Mouse (Mus musculus) embryonic facial prominence, embryonic 15.5 days (tissue): Measurements from ENCODE around the gene Zhx3. TPM values are rescaled to one million over a fixed set of nuclear protein-coding genes. Genes with fewer than 3 reads are reported as not detected.

Source experiments
- ATAC-seq: fragments of 200-750 bp; cut with Nextera tagmentation; 2 replicates; pipeline ENCODE4 v1.8.0; 2017; ENCODE audit warnings: low read depth, moderate TSS enrichment; ENCODE audit not compliant: insufficient number of reproducible peaks, low FRiP score, low TSS enrichment
- H3K27ac ChIP-seq: fragments of 300-500 bp; sonication (generic); replicated peaks from 2 replicates; pipeline ENCODE4 v1.5.1; 2015; ENCODE audit warnings: mild to moderate bottlenecking, inconsistent platforms
- H3K27me3 ChIP-seq: fragments of 300-500 bp; sonication (generic); 2 replicates; pipeline ENCODE4 v1.6.1; 2015; ENCODE audit warnings: inconsistent platforms
- H3K36me3 ChIP-seq: fragments of 300-500 bp; sonication (generic); 2 replicates; pipeline ENCODE4 v1.6.1; 2015; ENCODE audit warnings: mild to moderate bottlenecking, inconsistent platforms
- H3K4me1 ChIP-seq: fragments of 300-500 bp; sonication (generic); 2 replicates; pipeline ENCODE4 v1.6.1; 2015; ENCODE audit warnings: inconsistent platforms
- H3K4me2 ChIP-seq: fragments of 300-500 bp; sonication (generic); replicated peaks from 2 replicates; pipeline ENCODE4 v1.6.1; 2015; ENCODE audit warnings: mild to moderate bottlenecking, inconsistent platforms
- H3K4me3 ChIP-seq: fragments of 300-500 bp; sonication (generic); replicated peaks from 2 replicates; pipeline ENCODE4 v1.5.1; 2015; ENCODE audit warnings: mild to moderate bottlenecking, inconsistent platforms
- H3K9ac ChIP-seq: fragments of 300-500 bp; sonication (generic); 2 replicates; pipeline ENCODE4 v1.6.1; 2015; ENCODE audit warnings: inconsistent platforms
- H3K9me3 ChIP-seq: fragments of 300-500 bp; sonication (generic); replicated peaks from 2 replicates; pipeline ENCODE4 v1.6.1; 2016; ENCODE audit warnings: inconsistent platforms
- WGBS: fragments of 180-500 bp; shearing (Covaris S2); methylation state at CpG from one replicate; pipeline ENCODE4 v1.1.7; 2015; 5-methylcytosine and 5-hydroxymethylcytosine counted together
- polyA plus RNA-seq: library from polyadenylated mRNA; unstranded; fragments of >200 nt; fragmentation: Nextera tagmentation; extraction: Ambion mirVana; gene quantifications from 2 replicates; pipeline ENCODE4 v1.2.1, GENCODE M21; 2015

Zhx3 gene
- polyA plus RNA-seq, 1 experiment from 2014 or later, result 14.3 TPM

GRCm38 (mm10) chr2:160771325-160772276, 101.2 kb downstream of the Zhx3 start:
- Histone ChIP-seq H3K9ac (no peak overlapping the region), H3K4me1 (no peaks in the 10 kb centered on the region), H3K36me3 (no peaks in the 10 kb centered on the region; the same call in 1 of the 2 replicates), H3K4me2 (no peak overlapping the region), H3K27ac (no peak overlapping the region), H3K9me3 (no peaks in the 10 kb centered on the region), H3K4me3 (no peak overlapping the region), H3K27me3 (no peaks in the 10 kb centered on the region)
- WGBS, result 85% methylated on average over 8 of the region's 8 CpGs
- ATAC-seq, result no peak; the same call in 1 of the 2 replicates

GRCm38 (mm10) chr2:160770871-160771270, 101.9 kb downstream of the Zhx3 start:
- Histone ChIP-seq H3K9me3 (no peaks in the 10 kb centered on the region), H3K27ac (no peak overlapping the region), H3K4me3 (no peak overlapping the region), H3K9ac (no peak overlapping the region), H3K27me3 (no peaks in the 10 kb centered on the region), H3K36me3 (peaks cover 2% of the 10 kb centered on the region; the same call in 1 of the 2 replicates), H3K4me2 (no peak overlapping the region), H3K4me1 (no peaks in the 10 kb centered on the region)
- WGBS, result 71% methylated on average over 1 of the region's 1 CpGs
- no peak for ATAC-seq

DNA sequence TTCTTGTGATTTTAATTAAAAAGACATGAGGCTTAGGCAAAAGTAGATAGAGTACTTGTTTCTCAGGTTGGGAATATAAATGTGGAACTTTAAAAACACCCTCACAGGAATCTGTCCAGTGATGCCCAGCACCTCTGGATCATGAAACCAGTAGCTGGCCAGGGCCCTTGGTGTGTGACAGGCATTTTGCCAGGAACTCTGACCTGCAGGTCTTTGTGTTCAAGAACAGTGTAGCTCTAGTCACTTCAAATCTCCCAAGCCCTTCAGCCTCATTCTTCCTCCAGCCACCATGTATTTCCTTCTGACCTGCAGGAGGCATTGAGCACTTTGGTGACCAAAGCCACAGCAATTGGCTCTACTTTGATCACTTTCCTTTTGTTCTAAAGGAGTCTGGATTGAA, 102.4 kb downstream of the Zhx3 start:
- H3K36me3 ChIP-seq, result peaks cover 2% of the 10 kb centered on the region; the same call in 1 of the 2 replicates
- H3K27me3 ChIP-seq, result no peaks in the 10 kb centered on the region
- no peak overlapping the region for H3K4me3 ChIP-seq
- H3K4me1 ChIP-seq, result no peaks in the 10 kb centered on the region
- H3K27ac ChIP-seq, result no peak overlapping the region
- ATAC-seq, result no peak
- no peak overlapping the region for H3K9ac ChIP-seq
- no peaks in the 10 kb centered on the region for H3K9me3 ChIP-seq
- H3K4me2 ChIP-seq, result no peak overlapping the region

- ATAC-seq, result no peak
- WGBS, result 84% methylated on average over 2 of the region's 2 CpGs
These were observed 103.8 kb downstream of the Zhx3 start for GRCm38 (mm10) chr2:160768997-160769396.

GRCm38 (mm10) chr2:160768097-160768695, 104.6 kb downstream of the Zhx3 start:
- 76% methylated on average over 4 of the region's 4 CpGs for WGBS
- Histone ChIP-seq H3K36me3 (peaks cover 15% of the 10 kb centered on the region; the same call in 1 of the 2 replicates), H3K27me3 (no peaks in the 10 kb centered on the region)

More at GRCm38 (mm10) chr2:160768997-160769396, 103.8 kb downstream of the Zhx3 start:
- Histone ChIP-seq H3K36me3 (peaks cover 7% of the 10 kb centered on the region; the same call in 1 of the 2 replicates), H3K27ac (no peak overlapping the region), H3K27me3 (no peaks in the 10 kb centered on the region), H3K4me3 (no peak overlapping the region), H3K9ac (no peak overlapping the region), H3K4me1 (no peaks in the 10 kb centered on the region), H3K9me3 (no peaks in the 10 kb centered on the region), H3K4me2 (no peak overlapping the region)

DNA sequence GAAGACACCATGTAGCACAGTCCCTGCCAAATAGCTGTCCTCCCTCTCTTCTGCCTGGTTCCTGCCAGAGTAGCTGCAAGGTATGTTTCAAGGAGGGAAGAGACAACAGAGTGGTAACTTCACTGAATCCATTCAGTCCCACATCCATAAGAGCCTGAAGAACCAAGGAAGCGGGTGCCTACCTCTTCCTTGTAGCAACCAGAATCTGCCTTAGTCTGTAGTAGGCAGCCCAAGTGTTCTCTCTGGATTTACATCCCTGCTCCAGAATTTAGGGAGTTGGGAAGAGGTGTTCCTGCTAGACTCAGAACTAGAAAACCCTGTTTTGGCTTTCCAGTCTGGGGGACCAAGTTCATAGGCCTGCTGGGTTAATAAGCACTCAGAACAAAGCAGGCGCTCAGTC, 105.6 kb downstream of the Zhx3 start:
- 100% methylated on average over 2 of the region's 2 CpGs for WGBS
- peaks cover 25% of the 10 kb centered on the region for H3K36me3 ChIP-seq

More at GRCm38 (mm10) chr2:160768097-160768695, 104.6 kb downstream of the Zhx3 start:
- no peaks in the 10 kb centered on the region for H3K4me1 ChIP-seq
- ATAC-seq, result no peak
- H3K9ac ChIP-seq, result no peak overlapping the region
- H3K9me3 ChIP-seq, result no peaks in the 10 kb centered on the region
- H3K4me3 ChIP-seq, result no peak overlapping the region
- H3K4me2 ChIP-seq, result no peak overlapping the region
- H3K27ac ChIP-seq, result no peak overlapping the region

GRCm38 (mm10) chr2:160766371-160766771, 106.4 kb downstream of the Zhx3 start:
- H3K4me3 ChIP-seq, result no peak overlapping the region
- no peak overlapping the region for H3K9ac ChIP-seq
- H3K9me3 ChIP-seq, result no peaks in the 10 kb centered on the region
- no peaks in the 10 kb centered on the region for H3K4me1 ChIP-seq
- no peak overlapping the region for H3K4me2 ChIP-seq
- H3K36me3 ChIP-seq, result peaks cover 34% of the 10 kb centered on the region
- ATAC-seq, result peak; percentile 35; the same call in 1 of the 2 replicates
- H3K27me3 ChIP-seq, result no peaks in the 10 kb centered on the region
- no peak overlapping the region for H3K27ac ChIP-seq
- WGBS, result 68% methylated on average over 5 of the region's 5 CpGs

More for the DNA sequence above, 105.6 kb downstream of the Zhx3 start:
- no peak for ATAC-seq
- H3K4me1 ChIP-seq, result no peaks in the 10 kb centered on the region
- H3K9ac ChIP-seq, result no peak overlapping the region
- H3K4me2 ChIP-seq, result no peak overlapping the region
- no peaks in the 10 kb centered on the region for H3K27me3 ChIP-seq
- no peak overlapping the region for H3K4me3 ChIP-seq
- no peaks in the 10 kb centered on the region for H3K9me3 ChIP-seq
- H3K27ac ChIP-seq, result no peak overlapping the region

DNA sequence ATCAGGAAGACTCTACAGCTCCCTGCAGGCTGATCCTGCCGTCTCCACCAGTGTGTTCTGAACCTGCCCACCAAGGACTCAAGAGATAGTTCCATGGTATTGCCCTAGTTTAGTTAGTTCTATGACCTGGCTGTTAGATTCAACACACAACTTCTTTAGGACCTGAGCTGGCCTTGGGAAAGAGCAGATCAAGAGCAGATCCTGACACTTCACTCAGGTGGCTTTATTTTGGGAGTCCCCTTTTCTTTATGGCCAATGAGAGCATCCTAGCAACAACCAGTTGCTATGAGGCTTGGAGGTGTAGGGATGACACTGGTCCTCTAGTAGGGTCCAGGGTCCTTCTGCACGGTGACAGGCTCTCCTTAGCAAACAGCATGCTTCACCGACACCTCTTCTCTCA, 107.7 kb downstream of the Zhx3 start:
- Histone ChIP-seq H3K4me1 (no peaks in the 10 kb centered on the region), H3K9ac (no peak overlapping the region), H3K27me3 (no peaks in the 10 kb centered on the region), H3K4me3 (no peak overlapping the region), H3K9me3 (no peaks in the 10 kb centered on the region), H3K36me3 (peaks cover 46% of the 10 kb centered on the region), H3K27ac (no peak overlapping the region), H3K4me2 (no peak overlapping the region)
- ATAC-seq, result no peak
- WGBS, result 77% methylated on average over 3 of the region's 3 CpGs

DNA sequence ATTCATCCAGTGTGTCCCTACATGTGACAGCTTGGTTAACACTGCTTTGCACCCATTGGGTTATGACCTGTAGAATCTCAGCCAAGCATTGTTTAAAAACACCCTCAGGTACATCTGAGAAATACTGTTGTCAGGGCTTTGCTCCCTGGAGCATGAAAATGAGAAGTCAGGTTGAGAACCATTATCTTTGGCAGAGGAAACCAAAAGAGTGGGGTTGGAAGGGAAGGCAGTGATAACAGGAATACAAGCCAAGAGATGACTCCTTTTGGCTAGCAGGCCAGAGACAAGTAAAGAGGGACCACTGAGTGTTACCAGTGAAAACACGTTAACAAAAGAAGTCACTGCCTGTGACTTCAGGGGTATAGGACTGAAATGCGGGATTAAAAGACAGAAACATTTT, 108.4 kb downstream of the Zhx3 start:
- no peak overlapping the region for H3K4me2 ChIP-seq
- H3K9ac ChIP-seq, result no peak overlapping the region
- no peaks in the 10 kb centered on the region for H3K27me3 ChIP-seq
- H3K36me3 ChIP-seq, result peaks cover 53% of the 10 kb centered on the region
- no peak overlapping the region for H3K4me3 ChIP-seq
- 86% methylated on average over 2 of the region's 2 CpGs for WGBS
- H3K4me1 ChIP-seq, result no peaks in the 10 kb centered on the region
- H3K27ac ChIP-seq, result no peak overlapping the region
- no peak for ATAC-seq
- no peaks in the 10 kb centered on the region for H3K9me3 ChIP-seq

- H3K36me3 ChIP-seq, result peaks cover 59% of the 10 kb centered on the region
- H3K9me3 ChIP-seq, result no peaks in the 10 kb centered on the region
- WGBS, result 79% methylated on average over 3 of the region's 3 CpGs
- no peak for ATAC-seq
- no peak overlapping the region for H3K4me2 ChIP-seq
- H3K4me3 ChIP-seq, result no peak overlapping the region
- no peak overlapping the region for H3K9ac ChIP-seq
- H3K4me1 ChIP-seq, result no peaks in the 10 kb centered on the region
- H3K27me3 ChIP-seq, result no peaks in the 10 kb centered on the region
- H3K27ac ChIP-seq, result no peak overlapping the region
These were observed 109.0 kb downstream of the Zhx3 start for GRCm38 (mm10) chr2:160763816-160764215.

DNA sequence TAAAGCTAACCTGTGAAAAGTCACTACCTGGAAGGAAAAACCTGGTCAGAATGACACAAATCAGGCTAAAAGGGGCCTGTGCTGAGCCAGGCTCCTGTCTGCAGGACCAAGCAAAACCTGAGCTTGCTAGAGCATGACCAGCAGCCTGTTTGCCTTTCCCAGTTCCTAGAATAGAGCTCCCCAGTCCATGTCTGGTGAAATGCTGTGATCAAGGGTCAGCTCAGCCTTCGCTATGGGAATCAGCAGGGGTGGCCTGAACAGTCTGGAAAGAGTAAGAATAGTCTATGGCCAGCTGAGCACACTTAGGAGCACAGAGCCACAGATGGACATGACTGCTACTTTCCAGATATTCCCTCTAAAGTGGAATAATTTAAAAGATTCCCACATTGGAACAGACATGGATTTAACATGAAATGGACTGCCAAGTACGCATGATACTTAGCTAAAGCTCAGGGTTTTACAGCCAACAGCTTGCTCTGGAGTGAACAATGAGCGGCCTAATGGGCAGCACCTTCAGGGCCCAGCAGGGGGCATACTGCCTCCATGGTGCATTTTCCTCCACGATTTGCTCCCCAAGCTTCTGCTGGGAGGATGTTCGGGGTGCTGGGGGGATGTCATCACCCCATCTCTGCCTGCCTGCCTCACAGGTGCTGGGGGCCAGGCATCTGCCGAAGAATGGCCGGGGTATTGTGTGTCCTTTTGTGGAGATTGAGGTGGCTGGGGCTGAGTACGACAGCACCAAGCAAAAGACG, 112.2 kb downstream of the Zhx3 start:
- 91% methylated on average over 9 of the region's 9 CpGs for WGBS
- H3K36me3 ChIP-seq, result peaks cover 89% of the 10 kb centered on the region

More for the DNA sequence above, 112.2 kb downstream of the Zhx3 start:
- Histone ChIP-seq H3K4me2 (no peak overlapping the region), H3K27me3 (no peaks in the 10 kb centered on the region), H3K9ac (no peak overlapping the region), H3K9me3 (no peaks in the 10 kb centered on the region), H3K4me1 (no peaks in the 10 kb centered on the region), H3K4me3 (no peak overlapping the region), H3K27ac (no peak overlapping the region)
- no peak for ATAC-seq
